Mouse (Mus musculus) CH12.LX (cell line): ENCODE measurements around the gene Brap.

Source experiments
- BHLHE40 ChIP-seq: IDR thresholded peaks from 2 replicates; pipeline ENCODE4 v1.6.1; 2011; ENCODE audit warnings: mild to moderate bottlenecking, low read depth, low read length, improper control_type of control experiment
- CTCF ChIP-seq, 2 experiments: IDR thresholded peaks in 1 of 2; conservative IDR thresholded peaks in 1 of 2; 2 replicates each; pipeline ENCODE4 v1.5.1; 2011 to 2012; ENCODE audit warnings: low read depth in 2 of 2, low read length in 2 of 2, improper control_type of control experiment in 1 of 2, inconsistent platforms in 1 of 2, mild to moderate bottlenecking in 1 of 2, moderate library complexity in 1 of 2
- JUN ChIP-seq: IDR thresholded peaks from 2 replicates; pipeline ENCODE4 v1.6.1; 2011; ENCODE audit warnings: low read depth, mild to moderate bottlenecking, low read length, improper control_type of control experiment, moderate library complexity; ENCODE audit not compliant: insufficient read depth
- MAX ChIP-seq: IDR thresholded peaks from 2 replicates; pipeline ENCODE4 v1.6.1; 2011; ENCODE audit warnings: low read length, improper control_type of control experiment
- NRF1 ChIP-seq: IDR thresholded peaks from 2 replicates; pipeline ENCODE4 v1.6.1; 2014; ENCODE audit warnings: low read depth, mild to moderate bottlenecking, inconsistent platforms, low read length, improper control_type of control experiment, moderate library complexity
- POLR2A ChIP-seq: IDR thresholded peaks from 2 replicates; pipeline ENCODE4 v1.6.1; 2011; ENCODE audit warnings: low read depth, mild to moderate bottlenecking, improper control_type of control experiment, low read length
- POLR2AphosphoS2 ChIP-seq: IDR thresholded peaks from 2 replicates; pipeline ENCODE4 v1.6.1; 2011; ENCODE audit warnings: low read depth, low read length, improper control_type of control experiment
- SIN3A ChIP-seq: IDR thresholded peaks from 2 replicates; pipeline ENCODE4 v1.6.1; 2012; ENCODE audit warnings: low read length, improper control_type of control experiment, inconsistent platforms
- ZNF384 ChIP-seq: IDR thresholded peaks from 2 replicates; pipeline ENCODE4 v1.6.1; 2012; ENCODE audit warnings: low read depth, low read length, improper control_type of control experiment, inconsistent platforms

GRCm38 (mm10) chr5:121663456-121663855, 3.1 kb downstream of the Brap start:
- TF ChIP-seq CTCF (conservative IDR thresholded peaks at IDR 0.05 in 1 of 2, IDR thresholded peaks at IDR 0.05 in 1 of 2; ENCODE audit: low read depth in 2 of 2, low read length in 2 of 2), result no peak
- no peak for TF ChIP-seq POLR2A
- no peak for TF ChIP-seq MAX
- no peak for TF ChIP-seq POLR2AphosphoS2
- no peak for TF ChIP-seq JUN
- TF ChIP-seq SIN3A, result no peak
- TF ChIP-seq BHLHE40, result no peak
- no peak for TF ChIP-seq ZNF384
- TF ChIP-seq NRF1, result no peak
